8 mouse cellular contexts compared by ENCODE assay signal in the genomic region with DNA sequence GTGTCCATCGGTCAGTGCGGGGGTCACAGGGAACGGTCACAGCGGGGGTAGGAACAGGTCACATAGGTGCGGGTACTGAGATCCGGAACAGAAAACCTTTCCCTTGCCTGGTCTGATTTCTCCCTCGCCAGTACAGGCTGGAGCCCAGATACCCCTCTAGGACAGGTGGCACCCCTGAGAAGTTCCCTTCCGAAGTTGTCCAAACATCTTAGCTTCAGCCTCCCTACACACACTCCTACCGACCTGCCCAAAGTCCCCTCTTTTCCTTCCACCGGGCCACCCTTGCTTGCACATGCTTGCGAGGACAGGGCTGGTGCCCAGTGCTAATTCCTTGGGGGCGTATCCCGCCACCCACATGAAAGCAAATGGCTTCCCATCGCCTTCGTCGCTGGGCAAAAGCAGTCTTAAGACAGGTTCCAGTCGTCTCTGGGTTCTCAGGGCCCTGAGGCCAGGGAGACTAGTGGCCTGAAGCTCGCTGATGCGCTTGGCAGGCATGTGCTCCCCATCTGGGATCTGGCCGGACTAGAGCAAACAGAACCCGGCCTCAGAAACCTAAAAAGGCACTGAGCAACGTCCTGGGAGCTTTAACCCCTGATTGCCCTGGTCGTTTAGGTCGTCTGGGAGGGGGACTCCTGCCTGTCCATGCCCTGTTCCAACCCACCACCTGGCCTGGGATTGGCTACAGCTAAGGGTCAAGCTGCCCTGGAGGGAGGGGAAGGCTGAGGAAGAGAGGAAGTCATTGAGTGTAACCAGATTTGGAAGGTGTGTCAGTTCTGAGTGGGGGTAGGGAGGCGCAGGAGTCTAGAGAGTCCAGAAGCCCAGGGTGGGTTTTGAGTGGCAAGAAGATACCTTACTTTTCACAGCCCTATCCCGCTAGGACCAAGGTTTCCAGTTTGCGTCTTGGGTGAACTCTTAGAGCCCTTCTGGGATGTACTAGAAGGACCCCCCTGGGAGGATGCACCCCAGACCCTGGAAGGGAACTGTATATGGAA. TPM values are rescaled to one million over a fixed set of nuclear protein-coding genes. Genes with fewer than 3 reads are reported as not detected.
DNase-seq lines count a peak whose midpoint lies in the region; ATAC-seq lines count a peak whose summit lies in the region.

No protein-coding gene starts in this region.

- peaks cover 59% of the 10 kb centered on the region for H3K4me1 ChIP-seq in embryonic facial prominence, embryonic 12.5 days
- peaks cover 56% of the 10 kb centered on the region for H3K4me1 ChIP-seq in heart, embryonic 13.5 days
- H3K4me1 ChIP-seq in liver, embryonic 12.5 days = peaks cover 21% of the 10 kb centered on the region

- 0 out of 2 replicates have a peak, but pooled peaks cover under 1% of the 10 kb centered on the region for H3K36me3 ChIP-seq in embryonic facial prominence, embryonic 12.5 days
- peaks cover 22% of the 10 kb centered on the region for H3K36me3 ChIP-seq in heart, embryonic 13.5 days
- H3K36me3 ChIP-seq in liver, embryonic 12.5 days = no peaks in the 10 kb centered on the region

- peak overlapping the region; percentile 56 for H3K9ac ChIP-seq in embryonic facial prominence, embryonic 12.5 days
- H3K9ac ChIP-seq in heart, embryonic 13.5 days = peak overlapping the region; percentile 98
- H3K9ac ChIP-seq in liver, embryonic 12.5 days = no peak overlapping the region

- ATAC-seq in embryonic facial prominence, embryonic 12.5 days (ENCODE audit: insufficient number of reproducible peaks, insufficient read depth, low FRiP score, low TSS enrichment) = no peak
- ATAC-seq in heart, embryonic 13.5 days (ENCODE audit: extremely low read depth, insufficient number of reproducible peaks, low FRiP score, low TSS enrichment) = peak; percentile 42; the same call in 1 of the 2 replicates
- no peak for ATAC-seq in liver, embryonic 12.5 days

- no peaks in the 10 kb centered on the region for H3K9me3 ChIP-seq in embryonic facial prominence, embryonic 12.5 days
- H3K9me3 ChIP-seq in heart, embryonic 13.5 days = no peaks in the 10 kb centered on the region
- H3K9me3 ChIP-seq in liver, embryonic 12.5 days (replicated peaks) = no peaks in the 10 kb centered on the region

- H3K27me3 ChIP-seq in embryonic facial prominence, embryonic 12.5 days = peaks cover 30% of the 10 kb centered on the region
- H3K27me3 ChIP-seq in heart, embryonic 13.5 days (replicated peaks) = no peaks in the 10 kb centered on the region
- peaks cover 84% of the 10 kb centered on the region for H3K27me3 ChIP-seq in liver, embryonic 12.5 days (replicated peaks)

- 4% methylated on average over 27 of the region's 27 CpGs for WGBS in embryonic facial prominence, embryonic 12.5 days
- WGBS in heart, embryonic 13.5 days = 1% methylated on average over 27 of the region's 27 CpGs
- 4% methylated on average over 27 of the region's 27 CpGs for WGBS in liver, embryonic 12.5 days (ENCODE audit: insufficient replicate concordance)

- H3K27ac ChIP-seq in embryonic facial prominence, embryonic 12.5 days = peak overlapping the region; percentile 86; the same call in 1 of the 2 replicates
- peak overlapping the region; percentile 99 for H3K27ac ChIP-seq in heart, embryonic 13.5 days (replicated peaks)
- H3K27ac ChIP-seq in liver, embryonic 12.5 days = peak overlapping the region; percentile 41; the same call in 1 of the 2 replicates

- peak; percentile 56 for DNase-seq in left cerebral cortex, postnatal 4 days
- DNase-seq in left cerebral cortex, adult 18-20 months (ENCODE audit: low spot score in 2 of 2) = no peak
- peak; percentile 92 for DNase-seq in skeletal muscle tissue, adult 2 months (ENCODE audit: low read depth, low spot score)
- DNase-seq in left cerebral cortex, postnatal 14 days (ENCODE audit: low spot score in 2 of 2) = no peak
- DNase-seq in adrenal gland, adult 18-20 months (ENCODE audit: low spot score in 2 of 2) = no peak

- intact Hi-C loops in left cerebral cortex, postnatal 4 days (cut with DNase I) = no loop called here
- intact Hi-C loops in left cerebral cortex, postnatal 14 days (cut with DNase I) = no loop called here

- H3K4me2 ChIP-seq in embryonic facial prominence, embryonic 12.5 days (replicated peaks) = peak overlapping the region; percentile 84
- H3K4me2 ChIP-seq in heart, embryonic 13.5 days = peak overlapping the region; percentile 89
- H3K4me2 ChIP-seq in liver, embryonic 12.5 days = peak overlapping the region; percentile 64

- H3K4me3 ChIP-seq in embryonic facial prominence, embryonic 12.5 days = peak overlapping the region; percentile 50
- H3K4me3 ChIP-seq in heart, embryonic 13.5 days = peak overlapping the region; percentile 81
- peak overlapping the region; percentile 42 for H3K4me3 ChIP-seq in liver, embryonic 12.5 days

RNA-seq across cellular contexts. Expression of a gene that starts 1.0 kb away (rescaled TPM):
- 1 to 10 TPM; 4.7 TPM for total RNA-seq in left cerebral cortex, postnatal 4 days (2021)
- 1 to 10 TPM; 1.4 to 1.5 TPM for total RNA-seq in left cerebral cortex, adult 18-20 months (2021)
- 14.0 and 15.6 TPM in 2 replicates for polyA plus RNA-seq in embryonic facial prominence, embryonic 12.5 days (2016; fragmentation: Nextera tagmentation; extraction: Ambion mirVana)
- 40.6 and 42.5 TPM in 2 replicates for polyA plus RNA-seq in heart, embryonic 13.5 days (2015; fragmentation: Nextera tagmentation; extraction: Ambion mirVana)
- 2.2 and 2.8 TPM in 2 replicates for polyA plus RNA-seq in liver, embryonic 12.5 days (2016; fragmentation: Nextera tagmentation; extraction: Ambion mirVana)
- 1 to 10 TPM; 2.0 to 2.2 TPM for total RNA-seq in left cerebral cortex, postnatal 14 days (2021)
- 1 to 10 TPM; 2.6 to 4.6 TPM for total RNA-seq in adrenal gland, adult 18-20 months (2021)

RNA-seq across cellular contexts. Expression of a gene that starts 33.4 kb away (rescaled TPM):
- total RNA-seq in left cerebral cortex, postnatal 4 days (2021) = 100 to 1,000 TPM; 183 to 190 TPM
- 100 to 1,000 TPM; 262 TPM for total RNA-seq in left cerebral cortex, adult 18-20 months (2021)
- polyA plus RNA-seq in embryonic facial prominence, embryonic 12.5 days (2016; fragmentation: Nextera tagmentation; extraction: Ambion mirVana) = 196 and 217 TPM in 2 replicates
- polyA plus RNA-seq in heart, embryonic 13.5 days (2015; fragmentation: Nextera tagmentation; extraction: Ambion mirVana) = 199 and 231 TPM in 2 replicates
- 149 and 161 TPM in 2 replicates for polyA plus RNA-seq in liver, embryonic 12.5 days (2016; fragmentation: Nextera tagmentation; extraction: Ambion mirVana)
- 100 to 1,000 TPM; 253 to 268 TPM for total RNA-seq in left cerebral cortex, postnatal 14 days (2021)
- total RNA-seq in adrenal gland, adult 18-20 months (2021) = 100 to 1,000 TPM; 231 to 238 TPM

RNA-seq across cellular contexts. Expression of a gene that starts 37.1 kb away (rescaled TPM):
- under 1 TPM in 1 of 2 experiments, not detected in 1; 0.93 TPM for total RNA-seq in left cerebral cortex, postnatal 4 days (2021)
- under 1 TPM in 1 of 2 experiments, not detected in 1; 0.54 TPM for total RNA-seq in left cerebral cortex, adult 18-20 months (2021)
- polyA plus RNA-seq in embryonic facial prominence, embryonic 12.5 days (2016; fragmentation: Nextera tagmentation; extraction: Ambion mirVana) = 0.36 and 0.41 TPM in 2 replicates
- not detected in 2 replicates for polyA plus RNA-seq in heart, embryonic 13.5 days (2015; fragmentation: Nextera tagmentation; extraction: Ambion mirVana)
- polyA plus RNA-seq in liver, embryonic 12.5 days (2016; fragmentation: Nextera tagmentation; extraction: Ambion mirVana) = not detected in 2 replicates
- total RNA-seq in left cerebral cortex, postnatal 14 days (2021) = 1 to 10 TPM in 1 of 2 experiments, under 1 TPM in 1; 0.70 to 1.3 TPM
- total RNA-seq in adrenal gland, adult 18-20 months (2021) = under 1 TPM in 1 of 2 experiments, not detected in 1; 0.93 TPM

RNA-seq across cellular contexts. Expression of a gene that starts 38.0 kb away (rescaled TPM):
- total RNA-seq in left cerebral cortex, postnatal 4 days (2021) = 10 to 100 TPM; 70.7 to 72.5 TPM
- 100 to 1,000 TPM; 105 to 113 TPM for total RNA-seq in left cerebral cortex, adult 18-20 months (2021)
- 26.6 and 26.9 TPM in 2 replicates for polyA plus RNA-seq in embryonic facial prominence, embryonic 12.5 days (2016; fragmentation: Nextera tagmentation; extraction: Ambion mirVana)
- polyA plus RNA-seq in heart, embryonic 13.5 days (2015; fragmentation: Nextera tagmentation; extraction: Ambion mirVana) = 24.0 and 27.6 TPM in 2 replicates
- 0.94 and 1.8 TPM in 2 replicates for polyA plus RNA-seq in liver, embryonic 12.5 days (2016; fragmentation: Nextera tagmentation; extraction: Ambion mirVana)
- 100 to 1,000 TPM in 1 of 2 experiments, 10 to 100 TPM in 1; 90.1 to 104 TPM for total RNA-seq in left cerebral cortex, postnatal 14 days (2021)
- total RNA-seq in adrenal gland, adult 18-20 months (2021) = 1 to 10 TPM; 4.7 to 5.5 TPM

RNA-seq across cellular contexts. Expression of a gene that starts 45.8 kb away (rescaled TPM):
- under 1 TPM in 1 of 2 experiments, not detected in 1; 0.32 TPM for total RNA-seq in left cerebral cortex, postnatal 4 days (2021)
- under 1 TPM; 0.14 to 0.30 TPM for total RNA-seq in left cerebral cortex, adult 18-20 months (2021)
- polyA plus RNA-seq in embryonic facial prominence, embryonic 12.5 days (2016; fragmentation: Nextera tagmentation; extraction: Ambion mirVana) = 0.61 and 0.90 TPM in 2 replicates
- polyA plus RNA-seq in heart, embryonic 13.5 days (2015; fragmentation: Nextera tagmentation; extraction: Ambion mirVana) = 0.51 and 0.55 TPM in 2 replicates
- polyA plus RNA-seq in liver, embryonic 12.5 days (2016; fragmentation: Nextera tagmentation; extraction: Ambion mirVana) = 0.08 TPM in 1 of 2 replicates, not detected in the other
- under 1 TPM; 0.33 to 0.66 TPM for total RNA-seq in left cerebral cortex, postnatal 14 days (2021)
- total RNA-seq in adrenal gland, adult 18-20 months (2021) = not detected

Comparison
In these comparisons a context has a peak if more than half of its experiments do, and no peak if none do; other contexts are left out.
1. DNase-seq: peak in left cerebral cortex, postnatal 4 days (single experiment) and skeletal muscle tissue, adult 2 months (single experiment); none in left cerebral cortex, adult 18-20 months (0 of 2), left cerebral cortex, postnatal 14 days (0 of 2) and adrenal gland, adult 18-20 months (0 of 2).
2. H3K27ac ChIP-seq: peak in every context shown above with its lines; median percentile 99 in heart, embryonic 13.5 days; 86 in embryonic facial prominence, embryonic 12.5 days; 41 in liver, embryonic 12.5 days.
3. Peak in every context shown above with its lines, with median percentiles within 50 percentile points of each other: H3K4me2 ChIP-seq and H3K4me3 ChIP-seq.